Mouse (Mus musculus): ENCODE results near the gene Akip1. TPM values are rescaled to one million over a fixed set of nuclear protein-coding genes. Genes with fewer than 3 reads are reported as not detected.

Gene Akip1
- total RNA-seq (2021) (10 to 100 TPM; 13.5 to 14.0 TPM), polyA plus RNA-seq (2012; rRNA removed) (9.8 and 13.7 TPM in 2 replicates)
- long read RNA-seq, transcript Akip1-201 (6 exons, 1,028 nt) = major isoform, 10 of 15 reads
- long read RNA-seq, partial matches to known transcripts = 2 of 15 reads
- long read RNA-seq, other reads (novel, unspliced or antisense) = 3 of 15 reads

GRCm38 (mm10) chr7:109703190-109704015 lies at the start of gene Akip1, which contains the start of gene St5:
Akip1 (plus strand) TSS chr7:109703690.
St5 (minus strand) TSS chr7:109703605.
- H3K4me3 ChIP-seq = peak within 1 kb of the TSS; percentile 85
- 1% methylated on average over 61 of the region's 61 CpGs for WGBS
- intact Hi-C loops (cut with DNase I) = no loop called here
- peak; percentile 95 to 97 for DNase-seq
- H3K79me2 ChIP-seq (replicated peaks; ENCODE audit: control insufficient read depth, insufficient read depth, low read length) = no peaks in the 10 kb centered on the region
- peaks cover under 1% of the 10 kb centered on the region for H3K36me3 ChIP-seq (ENCODE audit: control insufficient read depth, insufficient read depth, low read length)
- peak within 1 kb of the TSS; percentile 78 for H3K9ac ChIP-seq (ENCODE audit: low read depth, low read length)
- peak within 1 kb of the TSS; percentile 66 for H3K27ac ChIP-seq
- H3K27me3 ChIP-seq (ENCODE audit: control insufficient read depth, insufficient read depth, low read length) = no peaks in the 10 kb centered on the region
- TF ChIP-seq POLR2A (IDR thresholded peaks at IDR 0.05; ENCODE audit: insufficient read depth, low read depth, low read length) (peak; percentile 78), EP300 (IDR thresholded peaks at IDR 0.05; ENCODE audit: insufficient read depth, low read depth, low read length) (no peak)
- peaks cover 6% of the 10 kb centered on the region for H3K4me1 ChIP-seq (ENCODE audit: control insufficient read depth, insufficient read depth, low read length)

GRCm38 (mm10) chr7:109654871-109655270 lies 48.6 kb upstream of the Akip1 start:
- H3K27ac ChIP-seq = no peak overlapping the region
- H3K9ac ChIP-seq (ENCODE audit: low read depth, low read length) = no peak overlapping the region
- H3K4me1 ChIP-seq (ENCODE audit: control insufficient read depth, insufficient read depth, low read length) = peaks cover 4% of the 10 kb centered on the region
- H3K79me2 ChIP-seq (replicated peaks; ENCODE audit: control insufficient read depth, insufficient read depth, low read length) = 0 out of 2 replicates have a peak, but pooled peaks cover 2% of the 10 kb centered on the region
- H3K27me3 ChIP-seq (ENCODE audit: control insufficient read depth, insufficient read depth, low read length) = no peaks in the 10 kb centered on the region
- no peaks in the 10 kb centered on the region for H3K36me3 ChIP-seq (ENCODE audit: control insufficient read depth, insufficient read depth, low read length)
- TF ChIP-seq EP300 (IDR thresholded peaks at IDR 0.05; ENCODE audit: insufficient read depth, low read depth, low read length) (no peak), CTCF (IDR thresholded peaks at IDR 0.05) (no peak), POLR2A (IDR thresholded peaks at IDR 0.05; ENCODE audit: insufficient read depth, low read depth, low read length) (no peak)
- H3K4me3 ChIP-seq = no peak overlapping the region
- intact Hi-C loops (cut with DNase I) = no loop called here
- 61% methylated on average over 5 of the region's 5 CpGs for WGBS
- no peak for DNase-seq

- Histone ChIP-seq H3K79me2 (replicated peaks; ENCODE audit: control insufficient read depth, insufficient read depth, low read length) (0 out of 2 replicates have a peak, but pooled peaks cover 2% of the 10 kb centered on the region), H3K4me1 (ENCODE audit: control insufficient read depth, insufficient read depth, low read length) (peaks cover 4% of the 10 kb centered on the region), H3K27me3 (ENCODE audit: control insufficient read depth, insufficient read depth, low read length) (no peaks in the 10 kb centered on the region), H3K36me3 (ENCODE audit: control insufficient read depth, insufficient read depth, low read length) (no peaks in the 10 kb centered on the region), H3K4me3 (no peak overlapping the region), H3K9ac (ENCODE audit: low read depth, low read length) (no peak overlapping the region), H3K27ac (no peak overlapping the region)
- intact Hi-C loops (cut with DNase I) = no loop called here
- WGBS = 47% methylated on average over 6 of the region's 6 CpGs
- no peak for DNase-seq
- TF ChIP-seq POLR2A (IDR thresholded peaks at IDR 0.05; ENCODE audit: insufficient read depth, low read depth, low read length) (no peak), CTCF (IDR thresholded peaks at IDR 0.05) (no peak), EP300 (IDR thresholded peaks at IDR 0.05; ENCODE audit: insufficient read depth, low read depth, low read length) (no peak)
These were observed 45.6 kb upstream of the Akip1 start for GRCm38 (mm10) chr7:109657884-109658283.

GRCm38 (mm10) chr7:109659278-109659677 lies 44.2 kb upstream of the Akip1 start:
- H3K4me3 ChIP-seq = no peak overlapping the region
- H3K27me3 ChIP-seq (ENCODE audit: control insufficient read depth, insufficient read depth, low read length) = no peaks in the 10 kb centered on the region
- WGBS = 90% methylated on average over 2 of the region's 2 CpGs
- 0 out of 2 replicates have a peak, but pooled peaks cover 2% of the 10 kb centered on the region for H3K79me2 ChIP-seq (replicated peaks; ENCODE audit: control insufficient read depth, insufficient read depth, low read length)
- H3K27ac ChIP-seq = no peak overlapping the region
- peaks cover 4% of the 10 kb centered on the region for H3K4me1 ChIP-seq (ENCODE audit: control insufficient read depth, insufficient read depth, low read length)
- H3K9ac ChIP-seq (ENCODE audit: low read depth, low read length) = no peak overlapping the region
- no peak for TF ChIP-seq POLR2A (IDR thresholded peaks at IDR 0.05; ENCODE audit: insufficient read depth, low read depth, low read length)
- TF ChIP-seq EP300 (IDR thresholded peaks at IDR 0.05; ENCODE audit: insufficient read depth, low read depth, low read length) = no peak
- no peak for TF ChIP-seq CTCF (IDR thresholded peaks at IDR 0.05)
- H3K36me3 ChIP-seq (ENCODE audit: control insufficient read depth, insufficient read depth, low read length) = no peaks in the 10 kb centered on the region
- intact Hi-C loops (cut with DNase I) = no loop called here
- no peak for DNase-seq

- Histone ChIP-seq H3K9ac (ENCODE audit: low read depth, low read length) (no peak overlapping the region), H3K4me1 (ENCODE audit: control insufficient read depth, insufficient read depth, low read length) (peaks cover 4% of the 10 kb centered on the region), H3K36me3 (ENCODE audit: control insufficient read depth, insufficient read depth, low read length) (peaks cover 2% of the 10 kb centered on the region; the same call in 1 of the 2 replicates), H3K4me3 (no peak overlapping the region), H3K27ac (no peak overlapping the region), H3K79me2 (replicated peaks; ENCODE audit: control insufficient read depth, insufficient read depth, low read length) (no peaks in the 10 kb centered on the region), H3K27me3 (ENCODE audit: control insufficient read depth, insufficient read depth, low read length) (no peaks in the 10 kb centered on the region)
- intact Hi-C loops (cut with DNase I) = no loop called here
- no peak for TF ChIP-seq CTCF (IDR thresholded peaks at IDR 0.05)
- TF ChIP-seq POLR2A (IDR thresholded peaks at IDR 0.05; ENCODE audit: insufficient read depth, low read depth, low read length) = no peak
- no peak for TF ChIP-seq EP300 (IDR thresholded peaks at IDR 0.05; ENCODE audit: insufficient read depth, low read depth, low read length)
- WGBS = 83% methylated on average over 4 of the region's 4 CpGs
- DNase-seq = no peak
These were observed 40.9 kb upstream of the Akip1 start for GRCm38 (mm10) chr7:109662626-109663025.

GRCm38 (mm10) chr7:109666664-109667063 lies 36.8 kb upstream of the Akip1 start:
- H3K79me2 ChIP-seq (replicated peaks; ENCODE audit: control insufficient read depth, insufficient read depth, low read length) = peaks cover 1% of the 10 kb centered on the region; the same call in 1 of the 2 replicates
- H3K4me3 ChIP-seq = no peak overlapping the region
- no peak for DNase-seq
- H3K27ac ChIP-seq = no peak overlapping the region
- H3K36me3 ChIP-seq (ENCODE audit: control insufficient read depth, insufficient read depth, low read length) = peaks cover 2% of the 10 kb centered on the region; the same call in 1 of the 2 replicates
- intact Hi-C loops (cut with DNase I) = no loop called here
- no peak overlapping the region for H3K9ac ChIP-seq (ENCODE audit: low read depth, low read length)
- TF ChIP-seq EP300 (IDR thresholded peaks at IDR 0.05; ENCODE audit: insufficient read depth, low read depth, low read length) (no peak), CTCF (IDR thresholded peaks at IDR 0.05) (no peak), POLR2A (IDR thresholded peaks at IDR 0.05; ENCODE audit: insufficient read depth, low read depth, low read length) (no peak)
- H3K27me3 ChIP-seq (ENCODE audit: control insufficient read depth, insufficient read depth, low read length) = no peaks in the 10 kb centered on the region
- 83% methylated on average over 5 of the region's 5 CpGs for WGBS
- peaks cover 1% of the 10 kb centered on the region; the same call in 1 of the 2 replicates for H3K4me1 ChIP-seq (ENCODE audit: control insufficient read depth, insufficient read depth, low read length)

Measured in heart, adult 2 months (tissue).